8 mouse cellular contexts compared by ENCODE assay signal in genomic region chr19:5649298-5649741, GRCm38 (mm10). TPM values are rescaled to one million over a fixed set of nuclear protein-coding genes. Genes with fewer than 3 reads are reported as not detected.
A peak's percentile ranks its signal among the peaks of the same experiment; 100 is the strongest.
DNase-seq lines count a peak whose midpoint lies in the region; ATAC-seq and TF ChIP-seq lines count a peak whose summit lies in the region.

No protein-coding gene starts in this region.

- CTCF ChIA-PET in Patski (lab: Charles Lee), result interaction anchor here (1.4 kb wide), 1 partner anchor 21 kb away, joined by 5 read pairs; no protein-coding TSS in a partner anchor

- no peaks in the 10 kb centered on the region for H3K9me3 ChIP-seq in forebrain, embryonic 14.5 days (replicated peaks; ENCODE audit: control insufficient read depth, low read length)
- no peaks in the 10 kb centered on the region for H3K9me3 ChIP-seq in limb, embryonic 14.5 days (ENCODE audit: control insufficient read depth, low read length)
- no peaks in the 10 kb centered on the region for H3K9me3 ChIP-seq in midbrain, postnatal 0 days (ENCODE audit: low read length)

- in situ Hi-C loops in Patski (cut with MboI; ENCODE audit: low pct_unique_long_range_greater_than_20kb), result no loop called here

- H3K27me3 ChIP-seq in Patski, result no peaks in the 10 kb centered on the region
- peaks cover 5% of the 10 kb centered on the region for H3K27me3 ChIP-seq in forebrain, embryonic 14.5 days (replicated peaks; ENCODE audit: control insufficient read depth, insufficient read depth, low read length)
- peaks cover 3% of the 10 kb centered on the region; the same call in 1 of the 2 replicates for H3K27me3 ChIP-seq in limb, embryonic 14.5 days (ENCODE audit: control insufficient read depth, insufficient read depth, low read length)
- H3K27me3 ChIP-seq in midbrain, postnatal 0 days (ENCODE audit: insufficient read depth, low read length), result 0 out of 2 replicates have a peak, but pooled peaks cover 4% of the 10 kb centered on the region

- H3K27ac ChIP-seq in forebrain, embryonic 14.5 days (ENCODE audit: low read depth, low read length), result peak overlapping the region; percentile 56; the same call in 1 of the 2 replicates
- no peak overlapping the region for H3K27ac ChIP-seq in limb, embryonic 14.5 days (replicated peaks; ENCODE audit: low read depth, low read length)
- no peak overlapping the region for H3K27ac ChIP-seq in midbrain, postnatal 0 days (ENCODE audit: low read depth, low read length)

- no peak for TF ChIP-seq POLR2A in limb, embryonic 14.5 days (IDR thresholded peaks at IDR 0.05; ENCODE audit: borderline replicate concordance, extremely low read depth, insufficient read depth, insufficient read length)

- WGBS in forebrain, embryonic 14.5 days, result 85% methylated on average over 6 of the region's 6 CpGs
- WGBS in limb, embryonic 14.5 days, result 71% methylated on average over 6 of the region's 6 CpGs
- 67% methylated on average over 6 of the region's 6 CpGs for WGBS in midbrain, postnatal 0 days

- POLR2A ChIA-PET in Patski (lab: Charles Lee), result interaction anchor here (0.9 to 1.4 kb wide), 4 partner anchors 12 to 150 kb away, joined by 3 to 6 read pairs (median 4); partner anchors contain the start of genes Rela and Sipa1

- no peak for DNase-seq in Patski (ENCODE audit: low read depth, low spot score)
- DNase-seq in forebrain, embryonic 14.5 days (ENCODE audit: low spot score), result no peak
- no peak for DNase-seq in limb, embryonic 14.5 days (ENCODE audit: low spot score)
- DNase-seq in midbrain, postnatal 0 days (ENCODE audit: low spot score), result no peak
- no peak for DNase-seq in right cerebral cortex, postnatal 36 days (ENCODE audit: low spot score in 2 of 2)
- no peak for DNase-seq in thymus, postnatal 0 days (ENCODE audit: low spot score)
- DNase-seq in embryo, embryonic 10.5 days (ENCODE audit: low spot score), result no peak

- H3K4me2 ChIP-seq in forebrain, embryonic 14.5 days (ENCODE audit: low read length), result peak overlapping the region; percentile 59
- H3K4me2 ChIP-seq in limb, embryonic 14.5 days (replicated peaks; ENCODE audit: low read depth, low read length, severe bottlenecking), result peak overlapping the region; percentile 44
- H3K4me2 ChIP-seq in midbrain, postnatal 0 days (ENCODE audit: low read depth, low read length, poor library complexity, severe bottlenecking), result peak overlapping the region; percentile 54

- H3K4me3 ChIP-seq in forebrain, embryonic 14.5 days (ENCODE audit: low read depth, low read length), result peak overlapping the region; percentile 24
- H3K4me3 ChIP-seq in limb, embryonic 14.5 days (replicated peaks; ENCODE audit: low read length), result peak overlapping the region; percentile 21
- H3K4me3 ChIP-seq in midbrain, postnatal 0 days (ENCODE audit: low read depth, low read length), result no peak overlapping the region

- ATAC-seq in Patski, result peak; percentile 11
- no peak for ATAC-seq in forebrain, embryonic 14.5 days
- peak; percentile 25 to 56; a peak in 2 of 4 replicates for ATAC-seq in hematopoietic stem cell, adult 5-6 weeks (replicated peaks in 1 of 2; ENCODE audit: insufficient read depth in 1 of 2, low FRiP score in 2 of 2, low TSS enrichment in 1 of 2, low read depth in 1 of 2, poor library complexity in 2 of 2, severe bottlenecking in 2 of 2)
- no peak for ATAC-seq in limb, embryonic 14.5 days (ENCODE audit: low FRiP score, low read depth)
- ATAC-seq in midbrain, postnatal 0 days (ENCODE audit: low FRiP score), result no peak

- peak overlapping the region; percentile 47 for H3K9ac ChIP-seq in forebrain, embryonic 14.5 days (ENCODE audit: low read length)
- H3K9ac ChIP-seq in limb, embryonic 14.5 days (ENCODE audit: low read depth, low read length, severe bottlenecking), result no peak overlapping the region
- H3K9ac ChIP-seq in midbrain, postnatal 0 days (replicated peaks; ENCODE audit: low read length, poor library complexity, severe bottlenecking), result peak overlapping the region; percentile 14; the same call in 1 of the 2 replicates

- H3K4me1 ChIP-seq in forebrain, embryonic 14.5 days (ENCODE audit: control insufficient read depth, insufficient read depth, low read length), result peaks cover 10% of the 10 kb centered on the region
- peaks cover 15% of the 10 kb centered on the region for H3K4me1 ChIP-seq in limb, embryonic 14.5 days (ENCODE audit: control insufficient read depth, insufficient read depth, low read length)
- peaks cover 11% of the 10 kb centered on the region; the same call in 1 of the 2 replicates for H3K4me1 ChIP-seq in midbrain, postnatal 0 days (ENCODE audit: insufficient read depth, low read length)

- peaks cover 45% of the 10 kb centered on the region for H3K36me3 ChIP-seq in forebrain, embryonic 14.5 days (ENCODE audit: control insufficient read depth, insufficient read depth, low read length)
- peaks cover 63% of the 10 kb centered on the region for H3K36me3 ChIP-seq in limb, embryonic 14.5 days (ENCODE audit: control insufficient read depth, insufficient read depth, low read length)
- peaks cover 41% of the 10 kb centered on the region for H3K36me3 ChIP-seq in midbrain, postnatal 0 days (ENCODE audit: insufficient read depth, low read length)

- TF ChIP-seq CTCF in Patski (IDR thresholded peaks at IDR 0.05), result no peak
- no peak for TF ChIP-seq CTCF in midbrain, postnatal 0 days (IDR thresholded peaks at IDR 0.05)

RNA-seq across cellular contexts. Expression of gene Rela, which starts 12.0 kb away (rescaled TPM):
- polyA plus RNA-seq in Patski (2021), result 94.7 TPM
- polyA plus RNA-seq in forebrain, embryonic 14.5 days (2014; fragmentation: Nextera tagmentation; extraction: Ambion mirVana), result 29.8 and 35.8 TPM in 2 replicates
- total RNA-seq in hematopoietic stem cell, adult 5-6 weeks (2017), result 44.7 and 74.6 TPM in 2 replicates
- 59.8 and 88.7 TPM in 2 replicates for polyA plus RNA-seq in limb, embryonic 14.5 days (2012; rRNA removed)
- polyA plus RNA-seq in limb, embryonic 14.5 days (2014; fragmentation: Nextera tagmentation; extraction: Ambion mirVana), result 54.8 and 57.2 TPM in 2 replicates
- 30.3 and 34.8 TPM in 2 replicates for total RNA-seq in midbrain, postnatal 0 days (2014; rRNA removed)
- 30.8 and 31.8 TPM in 2 replicates for polyA plus RNA-seq in midbrain, postnatal 0 days (2015; fragmentation: Nextera tagmentation; extraction: Ambion mirVana)
- polyA plus RNA-seq in thymus, postnatal 0 days (2015; fragmentation: Nextera tagmentation; extraction: Ambion mirVana), result 50.0 and 56.2 TPM in 2 replicates

RNA-seq across cellular contexts. Expression of gene Sipa1, which starts 14.2 kb away (rescaled TPM):
- 18.1 TPM for polyA plus RNA-seq in Patski (2021)
- 9.2 and 10.2 TPM in 2 replicates for polyA plus RNA-seq in forebrain, embryonic 14.5 days (2014; fragmentation: Nextera tagmentation; extraction: Ambion mirVana)
- 33.0 and 33.8 TPM in 2 replicates for total RNA-seq in hematopoietic stem cell, adult 5-6 weeks (2017)
- polyA plus RNA-seq in limb, embryonic 14.5 days (2012; rRNA removed), result 62.5 and 86.0 TPM in 2 replicates
- 27.9 and 29.1 TPM in 2 replicates for polyA plus RNA-seq in limb, embryonic 14.5 days (2014; fragmentation: Nextera tagmentation; extraction: Ambion mirVana)
- 26.1 and 36.0 TPM in 2 replicates for total RNA-seq in midbrain, postnatal 0 days (2014; rRNA removed)
- polyA plus RNA-seq in midbrain, postnatal 0 days (2015; fragmentation: Nextera tagmentation; extraction: Ambion mirVana), result 18.1 and 19.9 TPM in 2 replicates
- polyA plus RNA-seq in thymus, postnatal 0 days (2015; fragmentation: Nextera tagmentation; extraction: Ambion mirVana), result 37.4 and 39.2 TPM in 2 replicates

RNA-seq across cellular contexts. Expression of gene Map3k11, which starts 39.2 kb away (rescaled TPM):
- 45.5 TPM for polyA plus RNA-seq in Patski (2021)
- 9.2 and 11.8 TPM in 2 replicates for polyA plus RNA-seq in forebrain, embryonic 14.5 days (2014; fragmentation: Nextera tagmentation; extraction: Ambion mirVana)
- total RNA-seq in hematopoietic stem cell, adult 5-6 weeks (2017), result 23.9 and 34.3 TPM in 2 replicates
- polyA plus RNA-seq in limb, embryonic 14.5 days (2012; rRNA removed), result 30.1 and 38.9 TPM in 2 replicates
- 19.0 and 20.7 TPM in 2 replicates for polyA plus RNA-seq in limb, embryonic 14.5 days (2014; fragmentation: Nextera tagmentation; extraction: Ambion mirVana)
- total RNA-seq in midbrain, postnatal 0 days (2014; rRNA removed), result 18.3 and 24.0 TPM in 2 replicates
- 9.6 and 10.6 TPM in 2 replicates for polyA plus RNA-seq in midbrain, postnatal 0 days (2015; fragmentation: Nextera tagmentation; extraction: Ambion mirVana)
- polyA plus RNA-seq in thymus, postnatal 0 days (2015; fragmentation: Nextera tagmentation; extraction: Ambion mirVana), result 25.7 and 29.2 TPM in 2 replicates

RNA-seq across cellular contexts. Expression of gene Kat5, which starts 39.3 kb away (rescaled TPM):
- polyA plus RNA-seq in Patski (2021), result 56.5 TPM
- 43.7 and 49.7 TPM in 2 replicates for polyA plus RNA-seq in forebrain, embryonic 14.5 days (2014; fragmentation: Nextera tagmentation; extraction: Ambion mirVana)
- total RNA-seq in hematopoietic stem cell, adult 5-6 weeks (2017), result 67.9 and 88.5 TPM in 2 replicates
- polyA plus RNA-seq in limb, embryonic 14.5 days (2012; rRNA removed), result 115 and 127 TPM in 2 replicates
- 27.4 and 34.6 TPM in 2 replicates for polyA plus RNA-seq in limb, embryonic 14.5 days (2014; fragmentation: Nextera tagmentation; extraction: Ambion mirVana)
- total RNA-seq in midbrain, postnatal 0 days (2014; rRNA removed), result 126 and 150 TPM in 2 replicates
- 73.9 and 76.8 TPM in 2 replicates for polyA plus RNA-seq in midbrain, postnatal 0 days (2015; fragmentation: Nextera tagmentation; extraction: Ambion mirVana)
- 65.3 and 73.8 TPM in 2 replicates for polyA plus RNA-seq in thymus, postnatal 0 days (2015; fragmentation: Nextera tagmentation; extraction: Ambion mirVana)

RNA-seq across cellular contexts. Expression of gene Pcnx3, which starts 39.4 kb away (rescaled TPM):
- 78.8 TPM for polyA plus RNA-seq in Patski (2021)
- 20.9 and 24.6 TPM in 2 replicates for polyA plus RNA-seq in forebrain, embryonic 14.5 days (2014; fragmentation: Nextera tagmentation; extraction: Ambion mirVana)
- 21.0 and 21.2 TPM in 2 replicates for total RNA-seq in hematopoietic stem cell, adult 5-6 weeks (2017)
- polyA plus RNA-seq in limb, embryonic 14.5 days (2012; rRNA removed), result 101 and 160 TPM in 2 replicates
- 31.8 and 32.3 TPM in 2 replicates for polyA plus RNA-seq in limb, embryonic 14.5 days (2014; fragmentation: Nextera tagmentation; extraction: Ambion mirVana)
- 95.5 and 103 TPM in 2 replicates for total RNA-seq in midbrain, postnatal 0 days (2014; rRNA removed)
- polyA plus RNA-seq in midbrain, postnatal 0 days (2015; fragmentation: Nextera tagmentation; extraction: Ambion mirVana), result 18.4 and 19.1 TPM in 2 replicates
- 13.7 and 19.4 TPM in 2 replicates for polyA plus RNA-seq in thymus, postnatal 0 days (2015; fragmentation: Nextera tagmentation; extraction: Ambion mirVana)

Comparison
In these comparisons a context has a peak if more than half of its experiments do, and no peak if none do; other contexts are left out.
1. ATAC-seq: peak in Patski (single experiment) and hematopoietic stem cell, adult 5-6 weeks (2 of 2); none in forebrain, embryonic 14.5 days (single experiment), limb, embryonic 14.5 days (single experiment) and midbrain, postnatal 0 days (single experiment).
2. Peak in every context shown above with its lines, with median percentiles within 50 percentile points of each other: H3K4me2 ChIP-seq.